Mouse (Mus musculus) G1E (cell line): ENCODE measurements around the gene Glis2. TPM values are rescaled to one million over a fixed set of nuclear protein-coding genes. Genes with fewer than 3 reads are reported as not detected.

Experiments used
- ATAC-seq: 2 replicates; pipeline ENCODE4 v1.8.0; 2016; ENCODE audit warnings: mild to moderate bottlenecking; ENCODE audit not compliant: insufficient number of reproducible peaks, poor library complexity, low FRiP score, severe bottlenecking; ENCODE audit errors: extremely low read depth
- DNase-seq: peaks from one replicate; pipeline ENCODE4 v3.0.0; 2012; ENCODE audit warnings: low spot score
- H3K27me3 ChIP-seq: 2 replicates; pipeline ENCODE4 v1.6.1; 2012; ENCODE audit warnings: mild to moderate bottlenecking, low read length, inconsistent platforms; ENCODE audit not compliant: insufficient read depth
- H3K36me3 ChIP-seq: replicated peaks from 2 replicates; pipeline ENCODE3; 2012; ENCODE audit warnings: mild to moderate bottlenecking, inconsistent platforms
- H3K4me1 ChIP-seq: 2 replicates; pipeline ENCODE4 v1.6.1; 2012; ENCODE audit warnings: low read depth, low read length, inconsistent platforms, mixed read lengths; ENCODE audit not compliant: insufficient read depth
- H3K4me3 ChIP-seq: 2 replicates; pipeline ENCODE4 v1.5.1; 2012; ENCODE audit warnings: low read depth, mild to moderate bottlenecking, inconsistent platforms, low read length, moderate library complexity, mixed read lengths
- H3K9me3 ChIP-seq: replicated peaks from 2 replicates; pipeline ENCODE4 v1.6.1; 2012; ENCODE audit warnings: inconsistent platforms
- CTCF ChIP-seq: IDR thresholded peaks from 2 replicates; pipeline ENCODE4 v1.5.1; 2012; ENCODE audit warnings: low read depth, low read length, inconsistent platforms, mixed read lengths
- GATA1 ChIP-seq: IDR thresholded peaks from 2 replicates; pipeline ENCODE4 v1.6.1; 2012; ENCODE audit warnings: borderline replicate concordance, low read length, inconsistent platforms, mixed read lengths
- GATA2 ChIP-seq: IDR thresholded peaks from 2 replicates; pipeline ENCODE4 v1.6.1; 2012; ENCODE audit warnings: low read depth, low read length, inconsistent platforms, borderline replicate concordance
- POLR2AphosphoS5 ChIP-seq: IDR thresholded peaks from 2 replicates; pipeline ENCODE4 v1.6.1; 2012; ENCODE audit warnings: low read depth, low read length, inconsistent platforms; ENCODE audit not compliant: insufficient replicate concordance
- TAL1 ChIP-seq: conservative IDR thresholded peaks from 2 replicates; pipeline ENCODE4 v1.6.1; 2012; ENCODE audit warnings: low read depth, low read length, inconsistent platforms, mixed read lengths
- polyA plus RNA-seq: library from polyadenylated mRNA; stranded (reverse); fragments of >175 nt; gene quantifications from 2 replicates; pipeline ENCODE4 v1.2.3, GENCODE M21; 2012
- total RNA-seq, 2 experiments: library from RNA; stranded (forward) in 1 of 2; stranded (reverse) in 1 of 2; fragments of 200-1000 nt in 1 of 2; fragments of >200 nt in 1 of 2; fragmentation: Nextera tagmentation in 1 of 2; gene quantifications; 2 replicates each; pipeline ENCODE4 v1.2.3; 2014 to 2017

Glis2 gene
- total and polyA plus RNA-seq, 3 experiments: 1.0 to 2.8 (median 2.6) TPM

GRCm38 (mm10) chr16:4606431-4607084 lies 12.0 kb downstream of the Glis2 start:
- ATAC-seq: no peak
- Histone ChIP-seq H3K9me3 (no peaks in the 10 kb centered on the region), H3K4me3 (no peak overlapping the region), H3K27me3 (peaks cover 73% of the 10 kb centered on the region), H3K4me1 (peaks cover 25% of the 10 kb centered on the region), H3K36me3 (no peaks in the 10 kb centered on the region)
- TF ChIP-seq GATA1 (no peak), POLR2AphosphoS5 (no peak), CTCF (no peak), GATA2 (no peak), TAL1 (no peak)
- DNase-seq: no peak

GRCm38 (mm10) chr16:4607818-4608531 lies 13.5 kb downstream of the Glis2 start:
- TF ChIP-seq CTCF (peak; percentile 91), GATA2 (no peak), GATA1 (no peak), TAL1 (no peak)
- DNase-seq: peak; percentile 65
- H3K36me3 ChIP-seq: no peaks in the 10 kb centered on the region
- H3K9me3 ChIP-seq: no peaks in the 10 kb centered on the region
- ATAC-seq: peak; percentile 49; the same call in 1 of the 2 replicates
- peaks cover 19% of the 10 kb centered on the region for H3K4me1 ChIP-seq
- H3K4me3 ChIP-seq: no peak overlapping the region
- H3K27me3 ChIP-seq: peaks cover 66% of the 10 kb centered on the region

GRCm38 (mm10) chr16:4608532-4609059 lies 14.1 kb downstream of the Glis2 start:
- Histone ChIP-seq H3K4me3 (no peak overlapping the region), H3K36me3 (peaks cover 5% of the 10 kb centered on the region), H3K27me3 (peaks cover 59% of the 10 kb centered on the region), H3K4me1 (peaks cover 19% of the 10 kb centered on the region), H3K9me3 (no peaks in the 10 kb centered on the region)
- ATAC-seq: no peak
- DNase-seq: no peak
- no peak for TF ChIP-seq CTCF
- no peak for TF ChIP-seq POLR2AphosphoS5
- TF ChIP-seq TAL1: no peak
- TF ChIP-seq GATA1: no peak

- Histone ChIP-seq H3K27me3 (peaks cover 34% of the 10 kb centered on the region), H3K4me1 (peaks cover 12% of the 10 kb centered on the region), H3K36me3 (peaks cover 31% of the 10 kb centered on the region), H3K9me3 (no peaks in the 10 kb centered on the region), H3K4me3 (no peak overlapping the region)
- ATAC-seq (no peak), DNase-seq (no peak)
- TF ChIP-seq TAL1: no peak
- no peak for TF ChIP-seq GATA1
- no peak for TF ChIP-seq POLR2AphosphoS5
- TF ChIP-seq CTCF: no peak
- TF ChIP-seq GATA2: no peak
Measured at GRCm38 (mm10) chr16:4611193-4611592, 16.7 kb downstream of the Glis2 start.

GRCm38 (mm10) chr16:4611676-4612075 lies 17.2 kb downstream of the Glis2 start:
- DNase-seq: no peak
- ATAC-seq: no peak
- Histone ChIP-seq H3K36me3 (peaks cover 36% of the 10 kb centered on the region), H3K4me1 (peaks cover 12% of the 10 kb centered on the region), H3K9me3 (no peaks in the 10 kb centered on the region), H3K27me3 (peaks cover 30% of the 10 kb centered on the region), H3K4me3 (no peak overlapping the region)
- TF ChIP-seq TAL1: no peak

- no peak for ATAC-seq
- H3K36me3 ChIP-seq: peaks cover 56% of the 10 kb centered on the region
- no peak for TF ChIP-seq GATA2
- TF ChIP-seq CTCF: no peak
- no peak for TF ChIP-seq TAL1
- no peak for TF ChIP-seq GATA1
- no peak for TF ChIP-seq POLR2AphosphoS5
Measured at GRCm38 (mm10) chr16:4613736-4614135, 19.2 kb downstream of the Glis2 start.

More at GRCm38 (mm10) chr16:4613736-4614135, 19.2 kb downstream of the Glis2 start:
- no peak for DNase-seq
- no peaks in the 10 kb centered on the region for H3K9me3 ChIP-seq
- H3K4me1 ChIP-seq: peaks cover under 1% of the 10 kb centered on the region; the same call in 1 of the 2 replicates
- peaks cover 16% of the 10 kb centered on the region for H3K27me3 ChIP-seq
- no peak overlapping the region for H3K4me3 ChIP-seq
